Mouse (Mus musculus) hindbrain, embryonic 13.5 days (tissue): Measurements from ENCODE around the gene Atg10. TPM values are rescaled to one million over a fixed set of nuclear protein-coding genes. Genes with fewer than 3 reads are reported as not detected.

Experiments
- ATAC-seq: fragments of 200-750 bp; cut with Nextera tagmentation; 2 replicates; pipeline ENCODE4 v1.8.0; 2017; ENCODE audit warnings: moderate TSS enrichment; ENCODE audit not compliant: low FRiP score
- H3K27ac ChIP-seq: fragments of 300-500 bp; sonication (generic); 2 replicates; pipeline ENCODE4 v1.5.1; 2015; ENCODE audit warnings: inconsistent platforms, mild to moderate bottlenecking, moderate library complexity
- H3K27me3 ChIP-seq: fragments of 300-500 bp; sonication (generic); 2 replicates; pipeline ENCODE4 v1.6.1; 2015; ENCODE audit warnings: mild to moderate bottlenecking, inconsistent platforms
- H3K36me3 ChIP-seq: fragments of 300-500 bp; sonication (generic); 2 replicates; pipeline ENCODE4 v1.6.1; 2015; ENCODE audit warnings: mild to moderate bottlenecking, inconsistent platforms
- H3K4me1 ChIP-seq: fragments of 300-500 bp; sonication (generic); replicated peaks from 2 replicates; pipeline ENCODE4 v1.6.1; 2015; ENCODE audit warnings: inconsistent platforms
- H3K4me2 ChIP-seq: fragments of 300-500 bp; sonication (generic); 2 replicates; pipeline ENCODE4 v1.6.1; 2015; ENCODE audit warnings: inconsistent platforms, mild to moderate bottlenecking, moderate library complexity
- H3K4me3 ChIP-seq: fragments of 300-500 bp; sonication (generic); 2 replicates; pipeline ENCODE4 v1.5.1; 2015; ENCODE audit warnings: mild to moderate bottlenecking, inconsistent platforms
- H3K9ac ChIP-seq: fragments of 300-500 bp; sonication (generic); 2 replicates; pipeline ENCODE4 v1.6.1; 2015; ENCODE audit warnings: mild to moderate bottlenecking, inconsistent platforms
- H3K9me3 ChIP-seq: fragments of 300-500 bp; sonication (generic); 2 replicates; pipeline ENCODE4 v1.6.1; 2016; ENCODE audit warnings: inconsistent platforms
- WGBS: fragments of 180-500 bp; shearing (Covaris S2); methylation state at CpG from one replicate; pipeline ENCODE4 v1.1.7; 2015; 5-methylcytosine and 5-hydroxymethylcytosine counted together
- polyA plus RNA-seq: library from polyadenylated mRNA; unstranded; fragments of >200 nt; fragmentation: Nextera tagmentation; extraction: Ambion mirVana; gene quantifications from 2 replicates; pipeline ENCODE4 v1.2.1, GENCODE M21; 2015

The Atg10 gene
- polyA plus RNA-seq, 1 experiment from 2014 or later, result 20.2 TPM

DNA sequence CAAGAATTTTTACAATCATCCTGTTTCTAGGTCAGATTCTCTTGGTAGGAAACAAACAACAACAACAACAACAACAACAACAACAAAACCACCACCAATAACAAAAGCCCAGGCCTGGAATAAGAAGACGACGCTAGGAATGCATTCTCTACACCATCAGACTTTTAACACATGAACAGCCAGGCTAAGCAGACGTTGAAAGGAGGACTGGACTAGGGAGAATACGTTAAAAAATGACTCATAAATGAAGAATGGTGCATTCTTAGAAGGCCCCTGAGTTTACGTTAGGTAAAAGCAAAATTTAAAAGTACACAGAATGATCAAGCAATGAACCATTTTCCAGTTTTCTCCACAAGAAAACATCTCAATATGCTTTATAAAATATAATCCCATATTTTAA lies 185.1 kb downstream of the Atg10 start:
- no peaks in the 10 kb centered on the region for H3K9me3 ChIP-seq
- ATAC-seq, result no peak
- no peak overlapping the region for H3K27ac ChIP-seq
- no peaks in the 10 kb centered on the region for H3K27me3 ChIP-seq
- no peaks in the 10 kb centered on the region for H3K36me3 ChIP-seq
- H3K9ac ChIP-seq, result no peak overlapping the region
- WGBS, result 72% methylated on average over 5 of the region's 5 CpGs
- H3K4me2 ChIP-seq, result no peak overlapping the region
- H3K4me1 ChIP-seq, result no peaks in the 10 kb centered on the region
- no peak overlapping the region for H3K4me3 ChIP-seq

DNA sequence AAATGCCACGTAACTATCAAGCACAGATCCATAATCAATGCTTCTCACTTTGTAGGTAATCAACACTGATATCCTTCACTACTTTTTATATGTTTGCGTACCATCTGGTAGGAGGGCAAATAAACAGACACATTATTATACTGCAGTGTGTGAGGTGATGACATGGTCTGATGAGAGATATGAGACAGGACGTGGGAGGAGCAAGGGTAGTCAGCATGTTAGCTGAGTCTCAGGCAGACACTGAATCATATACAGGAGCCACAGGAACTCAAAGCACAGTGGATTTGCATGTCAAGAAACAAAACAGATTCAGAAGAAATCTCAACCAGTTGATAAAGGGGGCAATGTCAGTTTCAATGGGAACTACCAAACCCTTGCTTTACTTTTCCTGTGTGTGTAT lies 185.7 kb downstream of the Atg10 start:
- no peak overlapping the region for H3K27ac ChIP-seq
- no peaks in the 10 kb centered on the region for H3K4me1 ChIP-seq
- H3K9me3 ChIP-seq, result no peaks in the 10 kb centered on the region
- H3K9ac ChIP-seq, result no peak overlapping the region
- no peaks in the 10 kb centered on the region for H3K36me3 ChIP-seq
- H3K4me3 ChIP-seq, result no peak overlapping the region
- WGBS, result 89% methylated on average over 3 of the region's 3 CpGs
- H3K4me2 ChIP-seq, result no peak overlapping the region
- H3K27me3 ChIP-seq, result no peaks in the 10 kb centered on the region
- no peak for ATAC-seq

DNA sequence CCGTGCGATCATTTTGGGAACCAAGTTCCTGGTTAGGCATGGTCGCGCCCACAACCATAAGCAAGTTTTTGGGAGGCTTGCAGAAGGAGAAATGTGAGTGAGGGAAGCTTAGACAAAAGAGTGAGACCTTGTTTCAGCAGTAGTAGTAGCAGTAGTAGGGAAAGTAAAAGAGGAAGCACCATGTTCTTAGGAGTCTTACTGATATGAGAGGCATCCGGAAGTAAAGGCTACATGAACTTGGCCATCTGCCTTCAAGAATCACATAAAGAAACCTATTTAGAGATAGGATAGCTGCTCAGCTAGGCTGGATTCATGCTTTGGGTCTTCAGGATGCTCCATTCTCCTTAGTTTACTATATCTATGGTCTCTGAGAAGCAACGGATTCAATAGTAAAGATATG lies 186.4 kb downstream of the Atg10 start:
- H3K27ac ChIP-seq, result no peak overlapping the region
- no peaks in the 10 kb centered on the region for H3K9me3 ChIP-seq
- WGBS, result 93% methylated on average over 6 of the region's 6 CpGs
- no peak for ATAC-seq
- H3K4me2 ChIP-seq, result no peak overlapping the region
- H3K4me1 ChIP-seq, result no peaks in the 10 kb centered on the region
- H3K36me3 ChIP-seq, result no peaks in the 10 kb centered on the region
- no peak overlapping the region for H3K4me3 ChIP-seq
- no peaks in the 10 kb centered on the region for H3K27me3 ChIP-seq
- no peak overlapping the region for H3K9ac ChIP-seq

DNA sequence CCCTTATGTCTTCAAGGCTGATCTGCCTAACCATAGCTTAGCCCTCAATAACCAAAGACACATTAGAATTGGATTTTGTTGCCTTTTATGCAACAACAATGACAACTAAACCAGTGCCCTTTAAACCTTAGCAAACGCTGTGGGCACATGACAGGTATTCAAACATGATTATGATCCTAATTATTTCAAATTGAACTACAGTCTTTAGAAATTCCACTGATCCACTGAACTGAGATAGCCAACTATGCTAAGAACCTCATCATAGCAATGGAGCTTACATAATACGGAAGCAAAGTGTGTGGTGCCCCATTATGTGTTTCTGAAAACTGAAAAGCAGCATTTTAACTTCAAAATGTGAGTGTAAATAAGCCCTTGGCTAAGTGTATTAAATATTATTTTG lies 191.9 kb downstream of the Atg10 start:
- Histone ChIP-seq H3K36me3 (no peaks in the 10 kb centered on the region), H3K4me1 (no peaks in the 10 kb centered on the region), H3K4me3 (no peak overlapping the region), H3K27me3 (no peaks in the 10 kb centered on the region), H3K9ac (no peak overlapping the region), H3K9me3 (no peaks in the 10 kb centered on the region), H3K27ac (no peak overlapping the region), H3K4me2 (no peak overlapping the region)
- WGBS, result 88% methylated on average over 2 of the region's 2 CpGs
- ATAC-seq, result no peak

DNA sequence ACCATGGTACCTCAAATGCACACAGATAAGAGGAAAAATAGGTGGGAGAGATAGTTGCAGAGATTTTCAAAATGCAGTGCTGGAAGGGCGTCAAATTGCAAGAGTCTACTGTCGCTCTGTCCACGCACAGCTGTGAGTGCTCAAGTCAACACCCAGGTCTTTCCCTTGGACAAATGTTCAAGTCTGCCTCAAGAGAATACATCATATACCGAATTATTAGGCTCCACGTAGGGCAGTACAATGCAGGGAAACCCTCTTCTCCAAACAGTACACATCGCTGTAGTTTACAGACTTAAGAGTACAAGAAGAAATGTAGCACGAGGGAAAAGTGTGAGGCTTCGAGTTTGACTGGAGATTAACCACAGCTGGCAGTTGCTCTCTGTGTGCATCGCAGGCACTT lies 200.3 kb downstream of the Atg10 start:
- Histone ChIP-seq H3K9ac (no peak overlapping the region), H3K4me3 (no peak overlapping the region), H3K4me2 (no peak overlapping the region), H3K27ac (no peak overlapping the region), H3K36me3 (no peaks in the 10 kb centered on the region), H3K27me3 (no peaks in the 10 kb centered on the region), H3K4me1 (no peaks in the 10 kb centered on the region), H3K9me3 (no peaks in the 10 kb centered on the region)
- 97% methylated on average over 9 of the region's 9 CpGs for WGBS
- ATAC-seq, result no peak

DNA sequence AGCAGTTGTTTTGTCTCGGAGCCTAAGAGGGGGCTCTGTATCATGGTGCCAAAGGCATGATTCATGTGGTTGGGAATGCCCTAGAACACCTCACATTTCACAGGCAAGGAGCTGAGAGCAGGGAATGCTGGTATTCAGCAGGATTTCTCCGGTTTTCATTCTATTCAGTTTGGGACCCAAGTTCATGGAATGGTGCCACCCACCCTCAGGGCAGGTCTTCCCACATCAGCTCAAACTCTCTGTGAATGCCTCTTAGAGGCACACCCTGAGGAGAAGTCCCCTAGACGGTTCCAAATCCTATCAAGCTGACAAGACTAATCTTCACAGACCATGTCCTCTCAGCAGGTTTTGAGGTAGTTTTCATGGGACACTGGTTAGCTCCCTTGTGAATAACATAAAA lies 211.9 kb downstream of the Atg10 start:
- Histone ChIP-seq H3K36me3 (no peaks in the 10 kb centered on the region), H3K9ac (no peak overlapping the region), H3K4me2 (no peak overlapping the region), H3K27ac (no peak overlapping the region), H3K27me3 (no peaks in the 10 kb centered on the region), H3K4me3 (no peak overlapping the region), H3K4me1 (no peaks in the 10 kb centered on the region), H3K9me3 (no peaks in the 10 kb centered on the region)
- no peak for ATAC-seq
- WGBS, result 60% methylated on average over 3 of the region's 3 CpGs

DNA sequence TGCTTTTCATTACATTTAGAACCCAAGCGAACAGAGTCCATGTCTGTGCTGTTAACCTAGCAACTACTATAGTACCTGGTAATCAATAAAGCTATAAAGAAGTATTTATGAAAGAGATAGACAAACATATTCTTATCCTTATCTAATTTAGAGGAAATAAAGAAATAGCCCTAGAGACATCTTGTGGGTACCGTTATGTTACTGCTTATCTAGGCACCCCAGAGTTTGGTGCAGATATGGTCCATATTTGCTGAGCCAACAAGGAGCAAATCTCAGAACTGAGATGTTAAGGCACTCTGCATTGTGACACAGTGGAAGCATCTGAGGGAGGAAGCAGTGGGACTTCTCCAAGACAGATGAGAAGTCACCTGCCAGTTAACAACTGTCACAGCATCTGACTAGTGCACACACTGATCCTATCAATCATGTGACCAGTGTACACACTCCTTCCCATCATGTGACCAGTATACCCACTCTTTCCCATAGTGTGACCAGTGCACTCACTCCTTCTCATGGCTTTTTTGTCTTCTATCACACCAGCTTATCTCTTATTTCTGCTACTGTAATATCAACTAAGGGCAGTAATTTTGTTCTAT lies 228.6 kb downstream of the Atg10 start:
- Histone ChIP-seq H3K36me3 (no peaks in the 10 kb centered on the region), H3K4me3 (no peak overlapping the region), H3K27ac (no peak overlapping the region), H3K4me2 (no peak overlapping the region), H3K9me3 (no peaks in the 10 kb centered on the region), H3K9ac (no peak overlapping the region), H3K27me3 (no peaks in the 10 kb centered on the region), H3K4me1 (no peaks in the 10 kb centered on the region)
- no peak for ATAC-seq
- WGBS, result 95% methylated on average over 2 of the region's 2 CpGs

DNA sequence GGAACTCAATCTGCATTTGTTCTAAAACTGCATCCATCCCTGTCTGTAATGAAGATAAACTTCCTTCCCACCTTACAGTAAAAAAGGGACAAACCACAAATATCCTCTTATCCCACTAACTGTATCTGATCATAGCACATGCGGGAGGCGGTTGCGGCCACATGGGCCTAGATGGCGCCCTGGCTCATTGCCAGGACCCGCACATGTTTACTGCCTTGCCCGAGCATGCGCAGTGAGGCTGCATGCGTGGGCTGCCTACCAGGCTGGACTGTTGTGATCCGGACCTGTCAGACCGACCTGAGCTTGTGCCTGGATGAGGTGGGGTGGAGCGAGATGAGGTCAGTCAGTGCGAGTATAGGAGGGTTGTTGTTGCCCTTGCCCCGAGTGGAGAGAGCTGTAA lies 230.2 kb downstream of the Atg10 start:
- no peaks in the 10 kb centered on the region for H3K4me1 ChIP-seq
- no peaks in the 10 kb centered on the region for H3K27me3 ChIP-seq
- no peak overlapping the region for H3K4me2 ChIP-seq
- no peak overlapping the region for H3K4me3 ChIP-seq
- no peak for ATAC-seq
- no peak overlapping the region for H3K9ac ChIP-seq
- H3K9me3 ChIP-seq, result no peaks in the 10 kb centered on the region
- H3K36me3 ChIP-seq, result no peaks in the 10 kb centered on the region
- no peak overlapping the region for H3K27ac ChIP-seq
- 84% methylated on average over 13 of the region's 13 CpGs for WGBS

DNA sequence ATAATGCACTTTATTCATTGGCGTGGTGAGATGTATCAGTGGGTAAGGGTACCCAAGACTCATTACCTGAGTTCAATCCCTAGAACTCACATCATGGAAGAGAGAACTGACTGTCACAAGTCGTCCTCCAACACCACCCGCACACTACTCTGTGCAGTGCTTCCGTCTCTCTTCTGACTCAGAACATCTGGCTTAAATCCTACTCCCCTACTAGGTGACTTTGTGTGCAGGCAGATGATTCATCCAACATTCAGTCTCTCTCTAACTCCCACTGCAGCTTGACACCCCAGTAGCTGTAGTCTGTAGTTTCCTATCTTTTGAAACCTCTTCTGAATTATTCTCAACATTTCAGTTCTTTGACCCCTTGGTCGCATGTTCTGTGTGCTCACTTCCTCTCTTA lies 230.8 kb downstream of the Atg10 start:
- Histone ChIP-seq H3K4me1 (no peaks in the 10 kb centered on the region), H3K27ac (no peak overlapping the region), H3K9ac (no peak overlapping the region), H3K27me3 (no peaks in the 10 kb centered on the region), H3K36me3 (no peaks in the 10 kb centered on the region), H3K4me3 (no peak overlapping the region), H3K4me2 (no peak overlapping the region), H3K9me3 (no peaks in the 10 kb centered on the region)
- ATAC-seq, result no peak
- WGBS, result 92% methylated on average over 5 of the region's 5 CpGs

DNA sequence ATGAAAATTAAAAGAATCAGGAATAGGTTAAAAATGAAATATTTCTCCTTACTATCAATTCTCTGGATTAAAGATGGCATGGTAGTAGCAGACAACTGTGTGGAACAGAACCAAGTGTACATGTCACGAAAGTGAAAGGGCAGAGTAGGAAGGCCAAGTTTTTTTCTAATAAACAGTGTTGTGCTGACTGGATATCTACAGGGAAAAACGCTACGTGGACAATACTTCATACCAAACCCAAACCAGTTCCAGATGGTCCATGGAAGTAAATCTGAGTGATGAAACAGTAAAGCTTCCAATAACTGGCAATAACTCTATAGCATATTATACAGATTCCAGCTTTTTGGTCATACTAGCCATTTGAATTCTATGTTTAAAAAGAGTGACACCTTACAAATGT lies 235.5 kb downstream of the Atg10 start:
- Histone ChIP-seq H3K27me3 (no peaks in the 10 kb centered on the region), H3K4me3 (no peak overlapping the region), H3K27ac (no peak overlapping the region), H3K4me1 (no peaks in the 10 kb centered on the region), H3K4me2 (no peak overlapping the region), H3K36me3 (no peaks in the 10 kb centered on the region), H3K9me3 (no peaks in the 10 kb centered on the region), H3K9ac (no peak overlapping the region)
- no peak for ATAC-seq
- WGBS, result 88% methylated on average over 3 of the region's 3 CpGs

DNA sequence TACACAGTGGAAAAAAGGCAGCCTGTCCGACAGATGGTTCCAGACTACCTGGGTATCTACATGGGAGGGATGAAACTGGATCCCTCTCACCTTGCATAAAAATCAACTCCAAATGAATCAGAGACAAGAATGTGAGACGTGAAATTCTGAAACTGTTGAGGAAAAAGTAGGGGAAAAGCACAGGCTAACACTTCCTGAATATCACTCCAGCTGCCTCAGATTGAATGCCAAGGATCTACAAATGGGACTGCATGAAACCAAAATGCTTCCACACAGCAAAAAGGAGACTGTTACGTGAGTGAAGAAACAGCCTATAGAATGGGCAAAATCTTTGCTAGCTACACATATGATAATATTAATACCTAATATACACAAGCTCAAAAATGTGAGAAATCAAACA lies 238.4 kb downstream of the Atg10 start:
- no peak overlapping the region for H3K9ac ChIP-seq
- no peak for ATAC-seq
- H3K4me3 ChIP-seq, result no peak overlapping the region
- whole genome bisulfite sequencing, result 92% methylated on average over 3 of the region's 3 CpGs
- no peaks in the 10 kb centered on the region for H3K36me3 ChIP-seq
- H3K4me2 ChIP-seq, result no peak overlapping the region
- no peak overlapping the region for H3K27ac ChIP-seq
- H3K9me3 ChIP-seq, result no peaks in the 10 kb centered on the region
- H3K4me1 ChIP-seq, result no peaks in the 10 kb centered on the region
- no peaks in the 10 kb centered on the region for H3K27me3 ChIP-seq

DNA sequence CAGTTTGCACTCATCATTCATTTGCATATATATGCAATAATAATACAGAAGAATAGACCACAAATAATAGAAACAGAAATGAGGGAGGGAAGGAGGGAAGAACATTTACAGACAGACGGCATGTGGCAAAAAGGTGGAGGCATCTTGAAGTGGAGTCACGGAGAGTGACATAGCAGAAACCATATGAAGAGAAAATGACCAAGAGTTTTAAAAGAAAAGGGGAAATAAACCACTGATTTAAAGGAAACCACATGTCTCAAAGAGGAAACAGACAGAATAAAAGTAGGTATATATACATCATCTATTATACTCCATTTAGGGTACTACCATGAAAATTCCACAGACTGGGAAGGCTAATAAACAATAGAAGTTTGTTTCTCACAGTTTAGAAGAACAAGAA lies 239.7 kb downstream of the Atg10 start:
- Histone ChIP-seq H3K27me3 (no peaks in the 10 kb centered on the region), H3K4me3 (no peak overlapping the region), H3K4me2 (no peak overlapping the region), H3K27ac (no peak overlapping the region), H3K9me3 (no peaks in the 10 kb centered on the region), H3K36me3 (no peaks in the 10 kb centered on the region), H3K9ac (no peak overlapping the region), H3K4me1 (no peaks in the 10 kb centered on the region)
- ATAC-seq, result no peak
- WGBS, result 74% methylated on average over 2 of the region's 2 CpGs

DNA sequence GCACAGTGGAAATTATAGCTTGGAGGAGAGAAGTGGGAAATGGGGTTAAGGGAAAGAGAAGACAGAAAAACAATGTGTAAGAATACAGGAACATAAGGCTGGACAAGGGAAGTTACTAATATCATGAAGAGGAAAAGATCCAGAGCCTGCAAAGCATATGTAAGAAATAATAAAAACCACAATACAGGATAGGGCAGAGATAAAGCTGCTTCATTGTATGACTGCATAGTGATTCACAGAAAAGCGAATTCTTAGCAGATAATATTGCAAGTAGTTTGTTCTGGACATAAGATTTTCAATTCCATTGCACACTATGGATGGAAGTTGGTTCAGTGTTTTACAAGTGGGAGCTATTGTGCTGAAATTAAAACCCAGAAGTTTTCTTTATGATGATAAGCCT lies 242.0 kb downstream of the Atg10 start:
- no peak overlapping the region for H3K27ac ChIP-seq
- no peak overlapping the region for H3K4me2 ChIP-seq
- no peaks in the 10 kb centered on the region for H3K4me1 ChIP-seq
- no peaks in the 10 kb centered on the region for H3K27me3 ChIP-seq
- H3K36me3 ChIP-seq, result no peaks in the 10 kb centered on the region
- no peak overlapping the region for H3K4me3 ChIP-seq
- WGBS, result 93% methylated on average over 1 of the region's 1 CpGs
- H3K9ac ChIP-seq, result no peak overlapping the region
- ATAC-seq, result no peak
- H3K9me3 ChIP-seq, result no peaks in the 10 kb centered on the region
